Mouse (Mus musculus): ENCODE data around the gene Akt1s1. TPM values are rescaled to one million over a fixed set of nuclear protein-coding genes. Genes with fewer than 3 reads are reported as not detected.

Gene Akt1s1
- 124 and 138 TPM in 2 replicates for polyA plus RNA-seq (2012; rRNA removed)

GRCm38 (mm10) chr7:44848561-44849415 is at the start of gene Akt1s1, which contains the start of gene Tbc1d17:
TSS of gene Akt1s1 (plus strand) at chr7:44848991.
TSS of gene Tbc1d17 (minus strand) at chr7:44849079.

DNA sequence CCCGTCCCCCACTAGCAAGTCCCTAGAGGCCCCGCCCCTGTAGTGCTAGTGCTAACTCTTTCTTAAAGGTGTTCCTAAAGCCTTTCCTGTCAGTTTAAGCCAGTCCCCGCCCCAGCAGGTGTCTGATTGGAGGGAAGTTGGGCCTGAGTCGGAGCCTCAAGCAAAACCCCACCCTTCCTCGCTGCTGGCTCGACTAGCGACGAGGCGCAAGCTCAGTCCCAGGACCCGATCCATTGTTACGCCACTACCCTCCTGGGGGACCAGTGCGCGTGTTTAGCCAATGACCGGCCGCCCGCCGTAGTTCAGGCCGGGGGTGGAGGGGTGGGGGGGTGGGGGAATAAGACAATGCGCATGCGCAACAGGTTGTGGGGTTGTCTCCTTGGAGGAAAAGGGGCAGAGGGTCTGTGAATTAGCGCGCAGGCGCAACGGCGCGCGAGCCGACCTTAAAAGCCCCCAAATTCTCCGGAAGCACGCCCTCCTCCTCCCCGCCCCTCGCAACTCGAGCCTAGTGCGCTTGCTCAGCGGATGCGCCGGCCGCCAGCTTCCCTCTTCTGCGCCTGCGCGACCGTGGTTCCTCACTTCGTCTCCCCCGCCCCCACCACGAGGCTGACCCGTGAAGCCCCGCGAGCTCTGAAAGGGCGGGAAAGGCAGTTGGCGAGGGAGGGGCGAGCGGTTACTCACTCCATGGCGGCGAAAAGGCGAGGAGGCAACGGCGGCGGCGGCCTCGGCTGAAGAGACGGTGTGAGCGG is 32.9 kb upstream of the Akt1s1 start, which contains the start of the genes Nup62 and Il4i1:
Nup62 (plus strand) TSS at position 368 of the 749 bp plus-strand sequence.
Il4i1 (plus strand) TSS at position 667 of the 749 bp plus-strand sequence.

GRCm38 (mm10) chr7:44816470-44817021 is 32.2 kb upstream of the Akt1s1 start, which contains the start of gene Atf5:
TSS of gene Atf5 (minus strand) at chr7:44816658.

GRCm38 (mm10) chr7:44857042-44857552 is 8.3 kb downstream of the Akt1s1 start, which contains the start of gene Pnkp:
TSS of gene Pnkp (plus strand) at chr7:44857139.

GRCm38 (mm10) chr7:44869697-44870528 is 21.1 kb downstream of the Akt1s1 start, which contains the start of gene Ptov1:
TSS of gene Ptov1 (minus strand) at chr7:44869788.

GRCm38 (mm10) chr7:44892276-44892921 is 43.6 kb downstream of the Akt1s1 start, which contains the start of gene Med25:
TSS of gene Med25 (minus strand) at chr7:44892712.

GRCm38 (mm10) chr7:44895593-44896434 is 47.0 kb downstream of the Akt1s1 start, which contains the start of gene Fuz:
TSS of gene Fuz (plus strand) at chr7:44896079.

Other genes with a start within 250 kb of the Akt1s1 start
- 0.93 and 2.3 TPM in 2 replicates for gene Myh14, start 178.1 kb upstream of the Akt1s1 start, polyA plus RNA-seq (2012; rRNA removed)
- not detected in 2 replicates for gene Izumo2, start 140.2 kb upstream of the Akt1s1 start, polyA plus RNA-seq (2012; rRNA removed)
- 35.3 and 40.3 TPM in 2 replicates for gene Vrk3, start 100.6 kb upstream of the Akt1s1 start, polyA plus RNA-seq (2012; rRNA removed)
- gene Zfp473, start 97.9 kb upstream of the Akt1s1 start, polyA plus RNA-seq (2012; rRNA removed), result 0.84 and 1.0 TPM in 2 replicates
- 72.4 and 77.2 TPM in 2 replicates for gene Nup62, start 32.9 kb upstream of the Akt1s1 start, polyA plus RNA-seq (2012; rRNA removed)
- 0.54 and 0.94 TPM in 2 replicates for gene Il4i1, start 32.6 kb upstream of the Akt1s1 start, polyA plus RNA-seq (2012; rRNA removed)
- 27.3 and 31.7 TPM in 2 replicates for gene Atf5, start 32.3 kb upstream of the Akt1s1 start, polyA plus RNA-seq (2012; rRNA removed)
- 94.9 and 108 TPM in 2 replicates for gene Tbc1d17, start 88 bp downstream of the Akt1s1 start, polyA plus RNA-seq (2012; rRNA removed)
- 37.0 and 37.3 TPM in 2 replicates for gene Pnkp, start 8.1 kb downstream of the Akt1s1 start, polyA plus RNA-seq (2012; rRNA removed)
- 775 and 803 TPM in 2 replicates for gene Ptov1, start 20.8 kb downstream of the Akt1s1 start, polyA plus RNA-seq (2012; rRNA removed)
- gene Med25, start 43.7 kb downstream of the Akt1s1 start, polyA plus RNA-seq (2012; rRNA removed), result 175 and 202 TPM in 2 replicates
- gene Fuz, start 47.1 kb downstream of the Akt1s1 start, polyA plus RNA-seq (2012; rRNA removed), result 33.8 and 34.7 TPM in 2 replicates
- 135 and 148 TPM in 2 replicates for gene Ap2a1, start 80.5 kb downstream of the Akt1s1 start, polyA plus RNA-seq (2012; rRNA removed)
- gene Tsks, start 94.2 kb downstream of the Akt1s1 start, polyA plus RNA-seq (2012; rRNA removed), result 0.04 and 0.23 TPM in 2 replicates
- gene Cpt1c, start 125.9 kb downstream of the Akt1s1 start, polyA plus RNA-seq (2012; rRNA removed), result 110 and 111 TPM in 2 replicates
- 763 and 875 TPM in 2 replicates for gene Prmt1, start 137.6 kb downstream of the Akt1s1 start, polyA plus RNA-seq (2012; rRNA removed)
- 131 and 137 TPM in 2 replicates for gene Irf3, start 148.7 kb downstream of the Akt1s1 start, polyA plus RNA-seq (2012; rRNA removed)
- 31.9 and 33.7 TPM in 2 replicates for gene Bcl2l12, start 149.7 kb downstream of the Akt1s1 start, polyA plus RNA-seq (2012; rRNA removed)
- 117 and 120 TPM in 2 replicates for gene Scaf1, start 167.4 kb downstream of the Akt1s1 start, polyA plus RNA-seq (2012; rRNA removed)
- gene Rras, start 169.0 kb downstream of the Akt1s1 start, polyA plus RNA-seq (2012; rRNA removed), result 18.7 and 27.8 TPM in 2 replicates
- gene Prr12, start 203.9 kb downstream of the Akt1s1 start, polyA plus RNA-seq (2012; rRNA removed), result 19.6 and 25.2 TPM in 2 replicates
- 88.9 and 93.3 TPM in 2 replicates for gene Nosip, start 213.4 kb downstream of the Akt1s1 start, polyA plus RNA-seq (2012; rRNA removed)
- 24.3 and 28.4 TPM in 2 replicates for gene Prrg2, start 213.7 kb downstream of the Akt1s1 start, polyA plus RNA-seq (2012; rRNA removed)
- gene Rcn3, start 243.2 kb downstream of the Akt1s1 start, polyA plus RNA-seq (2012; rRNA removed), result 110 and 224 TPM in 2 replicates